Mouse (Mus musculus) cortical plate, adult 2 months (tissue): ENCODE measurements around the gene Aip.

Experiments
- CTCF ChIP-seq: fragments of 200-500 bp; IDR thresholded peaks from 2 replicates; pipeline ENCODE4 v1.5.1; 2011; ENCODE audit warnings: mild to moderate bottlenecking, control low read depth, low read length; ENCODE audit not compliant: insufficient read depth; ENCODE audit errors: extremely low read depth
- POLR2A ChIP-seq: fragments of 200-500 bp; IDR thresholded peaks from 2 replicates; pipeline ENCODE4 v1.6.1; 2011; ENCODE audit warnings: mild to moderate bottlenecking, low read length, control low read depth; ENCODE audit not compliant: insufficient read depth; ENCODE audit errors: extremely low read depth

DNA sequence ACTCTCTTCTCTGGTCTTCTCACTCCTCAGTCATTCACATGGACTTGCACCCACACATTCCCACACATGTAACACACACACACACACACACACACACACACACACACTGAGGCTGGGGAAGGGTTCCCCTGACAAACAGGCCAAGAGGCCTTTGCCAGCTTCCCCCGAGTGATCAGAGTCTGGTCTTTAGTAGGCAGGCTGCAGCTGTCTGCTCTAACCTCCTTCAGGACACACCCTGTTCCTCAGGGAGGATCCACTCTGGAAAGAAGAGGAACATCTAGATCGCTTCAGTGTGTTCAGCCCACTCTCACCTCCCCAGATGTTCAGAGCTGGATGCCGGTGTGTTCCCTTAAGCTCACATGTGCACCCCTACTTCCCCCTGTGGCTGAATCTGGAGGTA, 31.3 kb downstream of the Aip start:
- TF ChIP-seq POLR2A (no peak), CTCF (no peak)
